Mouse (Mus musculus) heart, embryonic 14.5 days (tissue): ENCODE data around the gene Dlgap4. TPM values are rescaled to one million over a fixed set of nuclear protein-coding genes. Genes with fewer than 3 reads are reported as not detected.

ENCODE experiments used
- ATAC-seq: fragments of 200-750 bp; cut with Nextera tagmentation; 2 replicates; pipeline ENCODE4 v1.8.0; 2017; ENCODE audit warnings: low read depth, moderate TSS enrichment; ENCODE audit not compliant: insufficient number of reproducible peaks, insufficient read depth, low FRiP score
- H3K27ac ChIP-seq, 2 experiments: fragments of 200-500 bp in 1 of 2; fragments of 300-500 bp in 1 of 2; sonication (generic) in 1 of 2; replicated peaks in 1 of 2; 2 replicates each; pipeline ENCODE4 v1.5.1; 2012 to 2014; ENCODE audit warnings: low read depth in 2 of 2, low read length in 2 of 2, control low read depth in 1 of 2, mild to moderate bottlenecking in 1 of 2, mixed read lengths in 1 of 2; ENCODE audit not compliant: control insufficient read depth in 1 of 2, insufficient read depth in 1 of 2
- H3K27me3 ChIP-seq: fragments of 300-500 bp; sonication (generic); 2 replicates; pipeline ENCODE4 v1.6.1; 2014; ENCODE audit warnings: mild to moderate bottlenecking, low read length, control low read depth; ENCODE audit not compliant: control insufficient read depth, insufficient read depth
- H3K36me3 ChIP-seq: fragments of 300-500 bp; sonication (generic); 2 replicates; pipeline ENCODE4 v1.6.1; 2014; ENCODE audit warnings: mild to moderate bottlenecking, control low read depth, low read length, mixed read lengths; ENCODE audit not compliant: control insufficient read depth, insufficient read depth
- H3K4me1 ChIP-seq, 2 experiments: fragments of 200-500 bp in 1 of 2; fragments of 300-500 bp in 1 of 2; sonication (generic) in 1 of 2; 2 replicates each; pipeline ENCODE4 v1.6.1; 2012 to 2014; ENCODE audit warnings: low read length in 2 of 2, control low read depth in 1 of 2, mixed read lengths in 1 of 2; ENCODE audit not compliant: control insufficient read depth in 2 of 2, insufficient read depth in 2 of 2
- H3K4me2 ChIP-seq: fragments of 300-500 bp; sonication (generic); 2 replicates; pipeline ENCODE4 v1.6.1; 2014; ENCODE audit warnings: mild to moderate bottlenecking, low read length
- H3K4me3 ChIP-seq, 2 experiments: fragments of 200-500 bp in 1 of 2; fragments of 300-500 bp in 1 of 2; sonication (generic) in 1 of 2; 2 replicates each; pipeline ENCODE4 v1.5.1; 2012 to 2014; ENCODE audit warnings: low read length in 2 of 2, mild to moderate bottlenecking in 2 of 2, control low read depth in 1 of 2, low read depth in 1 of 2, moderate library complexity in 1 of 2; ENCODE audit not compliant: control insufficient read depth in 1 of 2, insufficient read depth in 1 of 2
- H3K9ac ChIP-seq: fragments of 300-500 bp; sonication (generic); 2 replicates; pipeline ENCODE4 v1.6.1; 2014; ENCODE audit warnings: mild to moderate bottlenecking, low read length
- H3K9me3 ChIP-seq: fragments of 300-500 bp; sonication (generic); 2 replicates; pipeline ENCODE4 v1.6.1; 2016; ENCODE audit warnings: low read length, control low read depth; ENCODE audit not compliant: control insufficient read depth
- WGBS: fragments of 180-500 bp; shearing (Covaris S2); extraction: QIAGEN DNeasy Blood & Tissue Kit; methylation state at CpG from one replicate; pipeline ENCODE4 v1.1.7; 2014; 5-methylcytosine and 5-hydroxymethylcytosine counted together
- polyA plus RNA-seq: library from polyadenylated mRNA; unstranded; fragments of >200 nt; fragmentation: Nextera tagmentation; extraction: Ambion mirVana; gene quantifications from 2 replicates; pipeline ENCODE4 v1.2.1, GENCODE M21; 2014

Gene Dlgap4
- polyA plus RNA-seq, 1 experiment from 2014 or later: 57.6 TPM

- peak overlapping the region; percentile 82 to 92 for H3K27ac ChIP-seq
- H3K4me1 ChIP-seq: peaks cover 51 to 73% of the 10 kb centered on the region in 2 experiments
- no peaks in the 10 kb centered on the region for H3K27me3 ChIP-seq
- H3K9me3 ChIP-seq: no peaks in the 10 kb centered on the region
- 2% methylated on average over 17 of the region's 17 CpGs for WGBS
- H3K36me3 ChIP-seq: no peaks in the 10 kb centered on the region
- peak overlapping the region; percentile 80 for H3K4me2 ChIP-seq
- H3K4me3 ChIP-seq: peak overlapping the region; percentile 77 to 98
- ATAC-seq: no peak
- peak overlapping the region; percentile 96 for H3K9ac ChIP-seq
Measured at GRCm38 (mm10) chr2:156721554-156722070, 108.1 kb downstream of the Dlgap4 start.

GRCm38 (mm10) chr2:156722071-156722575 is 108.6 kb downstream of the Dlgap4 start:
- H3K36me3 ChIP-seq: no peaks in the 10 kb centered on the region
- no peak; the same call in 1 of the 2 replicates for ATAC-seq
- peak overlapping the region; percentile 6 to 92 for H3K27ac ChIP-seq
- H3K9me3 ChIP-seq: no peaks in the 10 kb centered on the region
- no peaks in the 10 kb centered on the region for H3K27me3 ChIP-seq
- H3K4me1 ChIP-seq: peaks cover 53 to 73% of the 10 kb centered on the region in 2 experiments
- H3K4me2 ChIP-seq: peak overlapping the region; percentile 80
- peak overlapping the region; percentile 96 for H3K9ac ChIP-seq
- 1% methylated on average over 15 of the region's 15 CpGs for WGBS
- peak overlapping the region; percentile 77 to 98 for H3K4me3 ChIP-seq

- ATAC-seq: no peak
- Histone ChIP-seq H3K9me3 (no peaks in the 10 kb centered on the region), H3K9ac (peak overlapping the region; percentile 96)
Measured at GRCm38 (mm10) chr2:156722752-156723151, 109.2 kb downstream of the Dlgap4 start.

GRCm38 (mm10) chr2:156723899-156724523 is 110.5 kb downstream of the Dlgap4 start:
- WGBS: 65% methylated on average over 1 of the region's 1 CpGs
- H3K4me2 ChIP-seq: no peak overlapping the region
- H3K27ac ChIP-seq: no peak overlapping the region
- no peak overlapping the region for H3K4me3 ChIP-seq
- H3K4me1 ChIP-seq: peaks cover 35 to 67% of the 10 kb centered on the region in 2 experiments
- no peaks in the 10 kb centered on the region for H3K27me3 ChIP-seq
- ATAC-seq: no peak
- no peaks in the 10 kb centered on the region for H3K36me3 ChIP-seq
- H3K9ac ChIP-seq: no peak overlapping the region
- no peaks in the 10 kb centered on the region for H3K9me3 ChIP-seq

More at GRCm38 (mm10) chr2:156722752-156723151, 109.2 kb downstream of the Dlgap4 start:
- Histone ChIP-seq H3K36me3 (no peaks in the 10 kb centered on the region), H3K4me3 (peak overlapping the region; percentile 77 to 98; a peak in 3 of 4 replicates), H3K4me1 (peaks cover 47 to 71% of the 10 kb centered on the region in 2 experiments), H3K27ac (peak overlapping the region in 1 of 2 experiments; percentile 92; a peak in 1 of 4 replicates), H3K27me3 (no peaks in the 10 kb centered on the region), H3K4me2 (peak overlapping the region; percentile 80)
- WGBS: 72% methylated on average over 5 of the region's 5 CpGs

- Histone ChIP-seq H3K4me3 (no peak overlapping the region), H3K9me3 (no peaks in the 10 kb centered on the region), H3K27me3 (no peaks in the 10 kb centered on the region), H3K9ac (peak overlapping the region; percentile 0; the same call in 1 of the 2 replicates), H3K36me3 (no peaks in the 10 kb centered on the region), H3K4me2 (no peak overlapping the region), H3K27ac (no peak overlapping the region), H3K4me1 (peaks cover 30 to 66% of the 10 kb centered on the region in 2 experiments)
- WGBS: 81% methylated on average over 4 of the region's 4 CpGs
- ATAC-seq: no peak
Measured at GRCm38 (mm10) chr2:156724871-156725270, 111.4 kb downstream of the Dlgap4 start.

- Histone ChIP-seq H3K4me1 (peaks cover 40 to 70% of the 10 kb centered on the region in 2 experiments), H3K36me3 (no peaks in the 10 kb centered on the region), H3K27me3 (no peaks in the 10 kb centered on the region), H3K9ac (peak overlapping the region; percentile 38; the same call in 1 of the 2 replicates), H3K4me2 (peak overlapping the region; percentile 35), H3K9me3 (no peaks in the 10 kb centered on the region), H3K4me3 (no peak overlapping the region), H3K27ac (peak overlapping the region; percentile 25 to 46; a peak in 3 of 4 replicates)
- 26% methylated on average over 7 of the region's 7 CpGs for WGBS
- no peak for ATAC-seq
Measured at GRCm38 (mm10) chr2:156726344-156726743, 112.8 kb downstream of the Dlgap4 start.

GRCm38 (mm10) chr2:156726878-156727277 is 113.4 kb downstream of the Dlgap4 start:
- Histone ChIP-seq H3K9me3 (no peaks in the 10 kb centered on the region), H3K36me3 (no peaks in the 10 kb centered on the region), H3K4me1 (peaks cover 41 to 75% of the 10 kb centered on the region in 2 experiments), H3K4me2 (peak overlapping the region; percentile 35), H3K4me3 (no peak overlapping the region), H3K27ac (peak overlapping the region; percentile 46 to 49; a peak in 3 of 4 replicates), H3K9ac (peak overlapping the region; percentile 38; the same call in 1 of the 2 replicates), H3K27me3 (no peaks in the 10 kb centered on the region)
- no peak for ATAC-seq
- WGBS: 6% methylated on average over 3 of the region's 3 CpGs
